Mouse (Mus musculus) right cerebral cortex, postnatal 10 days (tissue): Measurements from ENCODE around the gene Ranbp17.

ENCODE experiments used
- DNase-seq, 2 experiments: peaks; one replicate each; pipeline ENCODE4 v3.0.0; 2021; ENCODE audit warnings: low spot score in 2 of 2

The Ranbp17 gene

DNA sequence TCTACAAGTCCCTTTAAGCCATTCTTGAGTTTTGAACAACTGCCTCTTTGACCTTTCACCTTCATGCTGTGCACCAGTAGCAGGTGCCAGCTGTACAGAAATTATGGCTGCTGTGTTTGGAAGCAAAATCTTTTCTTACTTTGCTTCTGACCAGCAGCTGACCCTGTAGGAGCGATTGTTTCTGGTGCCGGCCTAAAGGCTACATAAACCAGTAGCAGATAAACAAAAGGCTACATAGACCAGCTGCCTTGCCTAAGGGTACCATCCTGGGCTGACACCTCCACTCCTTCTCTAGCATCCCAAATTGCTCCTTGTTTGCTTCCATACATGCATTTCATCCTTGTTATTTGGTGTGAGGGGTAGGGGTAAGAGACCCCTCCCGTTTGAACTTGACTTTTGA lies 279.4 kb downstream of the Ranbp17 start:
- DNase-seq: no peak

DNA sequence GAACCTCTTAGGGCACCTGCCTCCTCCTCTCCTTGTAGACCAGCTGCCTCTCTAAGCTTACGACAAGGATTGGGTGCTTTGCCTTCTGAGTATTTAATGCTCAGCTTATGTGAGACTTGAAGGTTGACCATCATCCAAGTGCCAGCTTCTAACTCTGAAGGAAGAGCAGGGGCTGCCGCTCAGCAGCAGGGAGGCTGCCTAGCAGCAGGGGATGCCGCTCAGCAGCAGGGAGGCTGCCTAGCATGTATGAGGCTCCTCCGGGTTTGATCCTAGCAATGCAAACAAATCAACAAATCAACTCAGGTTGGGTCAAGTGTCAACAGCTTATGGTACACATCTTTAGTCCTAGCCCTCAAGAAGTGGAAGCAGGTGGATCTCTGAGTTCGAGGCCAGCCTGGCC lies 281.5 kb downstream of the Ranbp17 start:
- DNase-seq: no peak

DNA sequence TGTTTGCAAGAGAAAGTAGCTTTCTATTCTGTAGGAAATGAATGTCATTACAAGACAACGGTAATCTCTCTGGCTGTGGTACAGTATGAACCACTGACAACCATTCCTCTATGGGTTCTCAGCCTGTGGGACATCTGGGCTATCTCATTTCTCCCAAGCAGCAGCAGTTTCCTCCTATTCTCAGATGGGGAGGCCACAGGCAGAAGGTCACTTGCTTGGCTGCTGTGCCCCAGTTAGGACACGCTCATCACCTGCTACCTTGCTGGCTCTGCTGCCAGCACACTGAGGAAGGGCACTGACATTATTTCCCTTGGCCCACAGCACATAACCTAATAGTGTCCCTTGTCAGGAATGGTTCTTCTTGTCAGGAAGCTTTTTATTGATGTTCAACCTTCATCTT lies 285.4 kb downstream of the Ranbp17 start:
- no peak for DNase-seq

DNA sequence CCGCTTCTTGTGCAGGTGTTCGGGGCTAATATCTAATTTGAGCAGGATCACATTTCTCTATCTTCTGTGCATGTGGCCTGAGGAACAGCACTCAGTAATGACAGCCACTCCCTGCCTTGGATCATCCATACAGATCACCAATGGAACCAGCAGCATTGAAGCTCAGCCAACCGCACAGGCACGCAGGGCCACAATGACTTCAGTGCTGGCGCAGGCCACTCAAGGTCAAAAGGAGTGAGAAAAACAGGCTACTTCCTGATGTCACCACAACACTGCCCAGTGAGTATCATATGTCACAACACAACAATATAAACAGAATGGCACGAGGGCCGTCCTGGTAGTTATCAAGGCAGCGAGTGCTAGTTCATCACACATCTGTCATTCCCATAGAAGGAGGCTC lies 287.0 kb downstream of the Ranbp17 start:
- DNase-seq: no peak

DNA sequence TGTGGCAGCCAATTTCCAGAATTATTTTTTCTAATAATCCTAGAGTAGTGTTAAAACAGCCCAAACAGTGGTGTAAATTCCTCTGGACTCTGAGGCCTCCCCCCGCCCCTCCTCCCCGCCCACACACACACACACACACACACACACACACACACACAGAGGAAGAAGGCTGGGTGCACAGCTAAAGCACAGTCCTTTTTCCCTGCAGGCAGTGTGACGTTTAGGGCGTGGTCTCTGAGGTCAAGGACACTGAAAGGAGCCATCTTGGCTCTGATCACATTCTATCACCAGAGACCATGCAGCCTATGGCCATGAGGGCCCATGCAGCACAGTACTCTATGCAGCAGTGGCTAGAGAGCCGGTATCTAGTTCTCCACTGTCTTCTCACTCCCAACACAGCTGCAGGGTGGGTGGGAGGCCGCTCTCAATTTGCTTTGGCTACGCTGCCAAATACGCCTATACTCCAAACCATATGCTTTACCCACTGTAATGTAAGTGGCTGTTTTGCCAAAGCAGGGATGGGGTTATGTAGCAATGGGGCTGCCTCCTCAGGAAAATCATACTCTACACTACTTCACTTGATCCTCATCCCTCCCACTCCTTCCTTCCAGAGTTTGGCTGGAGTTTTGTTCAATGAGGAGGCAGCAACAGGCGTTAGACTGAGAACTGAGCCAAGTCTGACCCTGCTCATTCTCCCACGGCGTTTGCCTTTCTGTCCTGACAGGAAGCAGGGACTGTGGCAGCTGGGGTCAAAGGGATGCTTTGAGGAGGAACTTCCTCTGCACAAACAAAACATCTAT lies 291.8 kb downstream of the Ranbp17 start:
- no peak for DNase-seq

DNA sequence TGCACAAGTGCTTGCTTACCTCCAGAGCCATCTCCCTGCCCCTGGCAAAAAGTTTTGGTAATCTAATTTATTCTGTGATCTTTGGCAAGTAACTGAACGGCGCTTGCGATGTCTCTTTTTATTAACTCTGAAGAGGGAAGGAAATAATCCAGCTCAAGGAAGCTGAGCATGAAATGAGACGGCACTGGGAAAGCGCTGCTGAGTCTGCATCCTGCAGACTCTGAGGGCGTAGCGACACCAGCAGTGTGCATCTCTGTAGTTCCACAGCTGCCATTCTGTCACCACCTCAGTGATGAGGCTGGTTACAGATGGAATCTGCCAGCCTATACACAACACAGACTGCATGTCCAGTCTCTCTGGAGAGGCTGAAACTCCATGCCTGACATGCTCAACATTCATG lies 292.8 kb downstream of the Ranbp17 start:
- no peak for DNase-seq

DNA sequence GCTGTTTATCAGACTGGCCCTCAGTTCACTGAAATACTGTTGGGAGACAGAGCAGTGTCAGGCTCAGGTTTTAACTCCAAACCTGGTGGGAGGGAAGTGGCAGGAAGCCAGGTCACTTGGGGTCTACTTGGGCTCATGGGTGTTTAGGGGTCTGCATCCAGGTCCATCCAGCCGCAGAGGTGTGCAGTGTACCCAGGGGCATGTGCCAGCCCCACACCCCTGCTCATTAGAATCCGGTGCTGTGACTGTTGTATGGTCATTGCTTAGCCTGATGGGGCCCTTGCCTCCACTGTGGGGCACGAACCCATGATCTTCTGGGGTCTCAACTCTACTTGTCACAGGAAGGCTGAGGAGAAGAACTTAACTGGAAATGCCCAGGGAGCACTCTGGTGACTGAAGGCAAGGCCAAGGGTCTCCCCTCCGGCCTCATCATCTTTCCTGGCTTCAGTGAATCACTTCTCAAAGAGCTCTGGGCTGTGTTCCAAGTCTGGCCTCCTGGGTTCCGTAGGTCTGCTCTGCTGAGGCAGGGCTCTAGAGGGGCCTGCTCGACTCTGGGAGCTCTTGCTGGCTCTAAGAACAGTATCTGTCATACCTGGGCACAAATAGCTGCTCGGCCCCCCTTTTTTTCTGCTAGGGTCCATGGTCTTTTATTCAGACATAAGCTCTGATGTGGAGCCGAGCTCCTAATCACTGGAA lies 296.0 kb downstream of the Ranbp17 start:
- DNase-seq: no peak

DNA sequence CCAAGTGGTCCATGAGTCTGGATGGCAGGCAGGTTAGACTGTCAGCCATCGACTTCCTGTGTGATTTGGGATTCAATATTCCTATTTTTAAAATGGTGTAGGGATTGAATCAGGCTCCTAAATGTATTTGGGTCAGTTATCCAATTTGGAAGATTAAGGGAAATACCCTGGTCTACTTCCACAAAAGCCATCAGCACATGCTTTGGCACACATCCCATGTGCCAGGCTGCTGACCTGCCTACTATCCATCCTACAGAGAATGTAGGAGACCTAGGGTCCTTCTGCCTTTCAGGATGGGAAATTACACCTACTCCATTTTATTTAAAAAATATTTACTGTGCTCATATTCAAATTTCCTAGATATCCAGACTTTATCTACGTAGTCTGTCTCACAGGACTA lies 306.1 kb downstream of the Ranbp17 start:
- no peak for DNase-seq

DNA sequence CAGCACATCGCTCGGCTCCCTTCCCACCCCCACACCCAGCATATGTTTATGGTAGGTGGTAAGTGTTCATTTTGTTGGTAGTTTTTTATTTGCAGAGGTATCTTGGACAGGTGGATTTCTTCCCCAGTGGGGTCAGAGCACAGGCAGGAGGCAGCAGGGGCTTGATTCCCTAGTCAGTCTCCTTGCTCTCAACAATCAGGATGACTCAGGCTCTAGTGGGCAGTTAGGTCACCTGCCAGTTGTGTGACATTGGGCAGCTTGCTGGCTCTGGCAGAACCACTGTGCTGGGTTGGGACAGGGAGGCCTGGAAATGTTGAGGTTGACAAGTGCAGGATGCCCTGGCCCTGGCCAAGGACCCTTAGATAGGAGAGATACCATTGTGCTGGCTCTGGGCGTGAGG lies 308.6 kb downstream of the Ranbp17 start:
- no peak for DNase-seq

DNA sequence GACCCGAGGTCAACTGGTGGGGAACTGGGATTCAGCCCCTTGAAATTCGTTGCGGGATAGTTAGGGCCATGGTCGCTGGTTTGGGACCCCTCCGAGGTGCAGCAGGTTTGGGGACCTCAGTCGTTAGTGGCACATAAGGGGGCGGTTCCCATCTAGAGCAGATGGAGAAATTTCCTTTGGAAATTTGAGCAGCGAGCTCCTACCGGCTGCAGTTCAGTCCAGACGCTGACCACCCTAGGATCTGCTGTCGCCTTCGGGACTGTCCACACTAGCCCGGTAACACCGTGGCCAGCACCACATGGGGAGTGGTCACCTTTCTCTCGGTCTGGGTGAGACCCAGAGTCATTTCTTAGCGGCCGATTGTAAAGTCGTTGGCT lies 309.2 kb downstream of the Ranbp17 start:
- peak in 1 of 2 experiments; percentile 21 for DNase-seq

DNA sequence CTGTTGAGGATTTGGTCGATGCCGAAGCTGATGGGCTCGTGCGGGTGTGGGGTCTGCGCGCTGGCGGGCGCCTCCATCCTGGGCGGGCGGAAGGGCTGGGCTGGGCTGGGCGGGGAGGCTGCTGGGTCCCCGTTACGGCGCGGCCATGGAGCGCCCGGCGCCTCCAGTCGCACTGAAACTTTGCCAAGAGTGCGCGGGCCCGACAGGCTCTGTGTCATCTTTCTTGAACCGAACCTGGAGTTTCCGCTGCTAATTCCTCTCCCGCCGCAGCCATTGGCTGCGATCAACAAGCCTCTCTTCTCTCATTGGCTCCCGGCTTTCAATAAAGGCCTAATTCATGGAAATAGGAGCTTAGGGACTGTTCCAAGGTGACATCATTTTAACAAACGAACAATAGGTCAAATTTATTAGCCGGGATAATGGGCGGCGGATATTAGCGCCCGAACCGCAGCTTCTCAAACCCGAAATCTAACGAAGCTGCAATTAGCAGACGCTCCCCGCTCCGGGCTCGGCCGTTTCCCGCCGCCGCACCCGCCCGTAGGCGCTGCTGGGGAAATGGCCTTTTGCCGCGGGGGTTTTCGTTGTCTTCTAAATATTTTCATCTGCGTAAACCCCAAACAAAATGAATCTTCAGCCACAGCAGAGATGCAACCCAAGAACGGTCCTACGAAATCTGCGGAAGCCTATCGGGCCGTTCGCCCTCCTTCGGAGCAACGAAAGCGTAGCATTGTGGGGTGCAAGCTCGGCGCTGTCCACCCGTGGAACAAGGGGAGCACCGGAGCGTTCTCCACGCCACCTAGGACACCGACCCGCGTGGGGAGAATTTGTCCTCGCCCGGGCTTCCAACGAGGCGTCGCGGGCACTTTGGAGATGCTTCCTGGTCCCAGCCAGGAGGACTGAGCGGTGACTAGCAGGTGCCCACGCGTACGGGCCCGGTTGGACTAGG lies 309.9 kb downstream of the Ranbp17 start, which contains the start of gene Tlx3:
TSS of gene Tlx3 (minus strand) at position 207 of the 946 bp plus-strand sequence.
- DNase-seq: peak in 1 of 2 experiments; percentile 26

DNA sequence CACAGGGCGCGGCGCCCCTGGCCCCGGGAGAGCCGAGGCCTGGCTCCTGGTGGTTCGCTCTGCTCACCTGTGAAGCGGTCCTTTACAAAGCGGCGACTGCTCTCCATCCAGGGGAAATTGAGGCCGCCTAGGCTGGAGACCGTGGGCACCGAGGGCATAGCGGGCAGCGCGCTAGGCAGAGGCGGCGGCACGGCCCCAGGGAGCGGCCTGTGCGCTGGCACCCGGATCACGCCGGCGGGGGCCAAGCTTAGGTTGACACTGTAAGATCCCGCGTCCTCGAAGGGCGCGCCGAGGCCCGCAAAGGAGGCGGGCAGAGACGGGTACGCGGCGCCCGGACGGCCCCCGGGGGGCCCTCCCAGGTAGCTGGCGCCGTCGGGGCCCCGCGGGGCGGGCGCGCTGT lies 310.6 kb downstream of the Ranbp17 start:
- no peak for DNase-seq

DNA sequence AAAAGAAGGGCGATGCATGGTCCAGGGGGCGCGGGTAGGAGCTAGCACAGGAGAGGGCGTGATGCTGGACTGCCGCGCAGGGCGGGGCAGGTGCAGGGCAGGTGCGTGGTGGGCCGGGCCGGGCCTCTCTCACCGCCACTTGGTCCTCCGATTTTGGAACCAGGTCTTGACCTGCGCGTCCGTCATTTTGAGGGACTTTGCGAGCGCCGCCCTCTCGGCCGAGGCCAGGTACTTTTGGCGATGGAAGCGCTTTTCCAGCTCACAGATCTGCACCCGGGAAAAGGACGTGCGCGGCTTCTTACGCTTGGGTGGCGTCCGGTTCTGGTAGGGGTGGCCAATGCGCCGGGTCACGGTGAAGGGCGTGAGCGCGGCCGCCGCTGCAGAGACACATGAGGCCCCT lies 311.2 kb downstream of the Ranbp17 start:
- DNase-seq: no peak

DNA sequence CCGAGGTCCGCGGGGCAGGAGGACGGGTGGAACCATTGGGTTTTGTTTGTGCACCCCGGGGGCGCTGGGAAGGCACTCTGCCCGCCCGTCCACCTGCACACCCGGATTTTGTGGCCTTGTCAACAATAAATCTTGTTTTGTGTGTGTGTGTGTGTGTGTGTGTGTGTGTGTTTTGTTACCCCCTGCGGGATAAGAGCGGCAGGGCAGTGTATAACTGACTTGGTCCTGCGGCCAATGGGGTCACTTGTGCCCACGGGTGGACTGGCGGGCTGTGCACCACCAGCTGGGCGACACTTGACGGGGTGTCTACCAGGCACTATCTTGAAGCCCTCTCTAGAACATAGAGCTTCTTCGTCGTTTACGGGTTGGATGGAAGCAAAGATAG lies 311.9 kb downstream of the Ranbp17 start:
- DNase-seq: no peak

DNA sequence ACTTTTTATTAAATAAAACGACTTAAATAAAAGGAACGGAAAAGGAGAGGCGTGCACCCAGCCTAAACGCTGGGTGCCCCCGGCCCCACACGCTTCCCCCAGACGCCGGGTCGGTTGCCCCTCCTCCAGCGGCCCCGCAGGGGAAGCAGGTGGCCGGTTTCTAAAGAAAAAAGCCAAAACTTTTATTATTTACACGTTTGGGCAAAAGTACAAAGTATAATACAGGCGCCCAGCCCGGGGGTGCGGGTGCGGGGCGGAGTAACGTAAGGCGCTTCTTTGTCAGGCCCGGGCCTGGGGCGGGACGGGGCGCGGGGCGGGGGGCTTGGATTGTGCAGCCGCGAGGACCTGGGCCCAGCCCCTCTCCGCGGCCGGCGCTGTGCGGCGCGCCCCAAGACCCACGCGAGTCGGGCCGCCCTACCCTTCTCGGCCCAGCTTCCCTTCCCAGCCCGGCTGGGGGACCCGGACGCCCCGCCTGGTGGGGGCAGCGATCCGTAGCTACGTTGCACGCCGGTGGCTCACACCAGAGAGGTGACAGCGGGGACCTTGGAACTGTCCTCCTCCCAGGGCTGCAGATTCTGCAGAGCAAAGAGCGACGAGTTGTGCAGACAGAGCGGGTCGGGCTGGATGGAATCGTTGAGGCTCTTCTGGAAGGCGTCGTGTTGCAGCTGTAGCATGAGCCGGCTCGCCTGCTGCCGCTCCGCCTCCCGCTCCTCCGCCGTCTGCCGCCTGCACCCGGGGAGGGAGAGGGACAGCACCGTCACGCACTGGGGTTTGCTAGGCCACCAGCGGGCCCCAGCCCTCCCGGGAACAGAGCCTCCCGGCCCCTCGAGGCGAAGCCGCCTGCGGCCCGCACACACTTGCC lies 312.6 kb downstream of the Ranbp17 start:
- DNase-seq: no peak

DNA sequence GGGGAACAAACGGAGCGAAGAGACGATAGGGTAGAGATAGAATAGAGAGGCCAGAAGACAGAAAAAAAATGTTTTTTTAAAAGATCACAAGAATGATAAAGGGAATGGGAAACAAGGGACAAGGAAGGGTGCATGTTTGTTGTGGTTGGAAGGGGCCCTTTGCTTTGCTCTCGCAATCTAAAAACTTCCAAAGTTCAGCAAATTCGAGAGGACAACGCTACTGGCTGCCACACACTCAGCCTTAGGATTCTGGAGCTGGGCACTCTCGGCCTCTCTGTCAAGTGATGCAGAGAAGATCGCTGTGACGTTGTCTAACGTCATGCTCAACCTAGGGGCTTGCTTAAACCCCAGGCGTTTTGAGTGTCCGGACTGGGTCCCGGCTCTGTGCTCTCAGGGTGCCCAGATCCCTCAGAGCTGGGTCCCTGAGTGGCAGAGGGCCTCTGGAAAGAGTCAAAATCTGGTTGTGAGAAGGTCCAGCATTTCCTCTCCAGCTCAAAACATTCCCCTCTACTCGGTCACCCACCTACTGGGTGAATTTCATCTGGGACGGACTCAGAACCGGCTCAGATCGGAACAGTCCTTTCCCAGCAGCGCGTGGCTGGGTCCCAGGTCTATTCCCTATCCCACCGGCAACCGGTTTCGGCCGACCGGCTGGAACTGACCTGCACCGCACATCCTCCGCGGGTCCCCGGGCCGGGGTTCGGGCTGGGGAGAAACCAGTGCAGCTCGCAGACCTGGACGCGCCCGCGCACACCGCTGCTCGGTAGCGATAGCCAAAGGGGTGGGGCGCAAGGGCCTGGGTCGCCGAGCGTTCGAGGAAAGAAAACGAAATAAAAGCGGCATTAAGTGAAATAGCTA lies 313.4 kb downstream of the Ranbp17 start:
- no peak for DNase-seq

DNA sequence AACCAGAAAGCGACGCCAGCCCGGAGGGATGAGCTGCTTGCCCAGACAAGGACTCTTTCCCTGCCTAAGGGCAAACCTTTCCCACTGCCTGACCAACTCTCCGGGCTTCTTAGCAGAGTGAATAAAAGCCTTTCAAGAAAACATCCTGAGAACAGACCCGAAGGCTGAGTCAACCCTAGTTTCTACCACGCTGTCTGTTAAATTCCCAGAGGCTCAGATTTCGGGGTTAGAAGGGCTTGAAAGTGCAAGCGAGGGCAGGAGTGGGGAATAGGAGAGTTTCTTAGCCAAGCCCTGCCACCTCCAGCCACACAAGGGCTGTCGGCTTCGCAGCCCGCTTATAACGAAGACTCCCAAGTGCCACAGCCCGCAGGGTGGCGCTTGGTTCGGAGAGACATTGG lies 314.4 kb downstream of the Ranbp17 start:
- no peak for DNase-seq

DNA sequence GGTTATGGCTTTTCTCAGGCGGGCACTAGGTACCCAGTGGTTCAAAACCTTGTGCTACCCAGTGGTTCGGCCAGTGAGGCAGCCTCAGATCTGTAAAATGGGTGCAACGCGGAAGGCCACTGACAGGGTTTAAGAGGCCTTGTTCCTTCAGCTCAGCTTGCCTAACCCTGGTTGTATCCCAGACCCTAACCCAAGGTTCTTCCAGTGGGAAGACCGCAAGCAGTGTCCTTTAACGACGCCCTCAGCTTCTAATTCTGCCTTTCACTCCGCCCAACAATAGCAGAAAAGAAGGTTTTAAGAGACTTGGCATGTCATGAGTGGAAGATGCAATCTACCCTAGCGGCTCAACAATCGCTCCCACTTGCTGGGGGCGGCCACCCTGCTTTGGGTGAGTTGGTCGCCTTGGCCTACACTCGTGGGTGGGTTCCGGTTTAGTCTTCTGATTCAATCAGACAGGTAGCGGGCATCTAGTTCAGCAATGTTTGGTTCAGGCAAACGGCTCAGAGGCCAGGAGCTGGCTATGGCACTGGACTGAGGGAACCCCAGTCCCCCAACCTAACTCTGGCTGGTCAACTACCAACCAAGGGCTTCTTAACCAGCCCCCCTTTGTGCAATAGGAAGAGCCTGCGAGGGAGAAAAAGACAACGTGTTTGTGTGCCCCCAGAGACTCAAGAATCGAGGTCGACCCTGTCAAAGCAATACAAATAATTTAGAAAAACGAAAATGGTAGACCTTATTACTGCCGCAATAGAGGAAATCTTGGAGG lies 315.0 kb downstream of the Ranbp17 start:
- no peak for DNase-seq

DNA sequence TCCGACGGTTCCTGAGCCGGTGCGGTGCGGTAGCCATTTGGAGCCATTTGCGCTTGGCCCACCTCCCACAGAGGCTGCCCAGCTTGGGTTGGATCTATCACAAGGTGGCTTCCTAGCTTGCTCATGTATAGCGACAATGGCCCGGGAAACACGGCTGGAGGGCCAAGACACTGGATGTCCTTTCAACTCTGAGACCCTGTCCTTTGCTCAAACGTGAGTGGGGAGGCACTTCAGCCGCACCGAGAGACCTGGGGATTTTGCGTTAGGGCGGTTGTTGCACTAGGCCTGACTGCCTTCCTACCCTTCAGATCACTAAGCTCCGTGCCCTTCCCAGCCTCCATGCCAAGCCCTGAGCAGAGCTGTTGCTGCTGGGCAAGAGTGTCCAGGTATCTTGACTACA lies 315.9 kb downstream of the Ranbp17 start:
- no peak for DNase-seq

DNA sequence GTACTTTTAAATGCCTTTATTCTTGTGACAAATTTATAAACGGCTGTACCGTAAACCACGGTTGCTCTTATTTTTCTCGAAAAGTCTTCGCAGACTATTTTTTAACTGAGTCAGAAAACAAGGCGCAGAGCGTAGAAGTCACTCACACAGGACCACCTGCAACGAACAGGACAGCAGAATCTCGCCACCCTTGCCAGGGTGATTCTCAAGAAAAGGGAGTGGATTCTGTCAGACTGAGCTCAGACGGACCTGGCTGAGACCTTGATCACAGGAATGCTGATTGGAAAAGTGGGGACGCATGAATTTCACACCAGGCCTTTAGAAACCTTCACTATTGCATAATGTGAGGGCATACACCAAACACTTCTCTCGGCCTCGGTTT lies 316.4 kb downstream of the Ranbp17 start:
- DNase-seq: no peak
